Mouse (Mus musculus): Measurements from ENCODE around the gene Pdcl2. TPM values are rescaled to one million over a fixed set of nuclear protein-coding genes. Genes with fewer than 3 reads are reported as not detected.

The Pdcl2 gene
- not detected for total RNA-seq (2023)

GRCm38 (mm10) chr5:76330953-76331352 is at the start of gene Pdcl2:
Gene Pdcl2 (minus strand): TSS chr5:76331156.

GRCm38 (mm10) chr5:76363453-76364104 is 32.6 kb upstream of the Pdcl2 start, which contains the start of gene Nmu:
Gene Nmu (minus strand): TSS chr5:76363788.

GRCm38 (mm10) chr5:76304452-76305341 is 26.3 kb downstream of the Pdcl2 start, which contains the start of gene Clock:
Gene Clock (minus strand): TSS chr5:76304792.

Other genes starting within 250 kb of the Pdcl2 start
- gene Srd5a3, start 190.9 kb downstream of the Pdcl2 start, total RNA-seq (2023) = 10 to 100 TPM; 51.8 to 54.9 TPM
- 10 to 100 TPM; 56.7 to 58.3 TPM for gene Tmem165, start 147.3 kb downstream of the Pdcl2 start, total RNA-seq (2023)
- gene Clock, start 26.4 kb downstream of the Pdcl2 start, total RNA-seq (2023) = 10 to 100 TPM; 31.6 to 34.5 TPM
- gene Nmu, start 32.6 kb upstream of the Pdcl2 start, total RNA-seq (2023) = not detected
- gene Gm7271, start 152.9 kb upstream of the Pdcl2 start, total RNA-seq (2023) = not detected
- gene Exoc1, start 198.2 kb upstream of the Pdcl2 start, total RNA-seq (2023) = 10 to 100 TPM; 48.9 to 50.1 TPM